Mouse (Mus musculus) gastrocnemius, postnatal 4 days (tissue): ENCODE measurements at regions not wholly inside any gene's neighbourhood (a gene's known extent, or its start where the extent isn't known, plus 50 kb on each side); places are given as distances from the start of the nearest gene placed in this dataset.

Experiments
- DNase-seq, 2 experiments: peaks; one replicate each; pipeline ENCODE4 v3.0.0; 2021 to 2022; ENCODE audit warnings: low spot score in 2 of 2, mixed read lengths in 2 of 2

- DNase-seq: no peak
These were observed 153.2 kb upstream of the Prox1 start for GRCm38 (mm10) chr1:190323671-190324070.

GRCm38 (mm10) chr1:190316175-190316574 lies 145.7 kb upstream of the Prox1 start:
- no peak for DNase-seq

- no peak for DNase-seq
These were observed 139.3 kb upstream of the Prox1 start for GRCm38 (mm10) chr1:190309831-190310230.

DNA sequence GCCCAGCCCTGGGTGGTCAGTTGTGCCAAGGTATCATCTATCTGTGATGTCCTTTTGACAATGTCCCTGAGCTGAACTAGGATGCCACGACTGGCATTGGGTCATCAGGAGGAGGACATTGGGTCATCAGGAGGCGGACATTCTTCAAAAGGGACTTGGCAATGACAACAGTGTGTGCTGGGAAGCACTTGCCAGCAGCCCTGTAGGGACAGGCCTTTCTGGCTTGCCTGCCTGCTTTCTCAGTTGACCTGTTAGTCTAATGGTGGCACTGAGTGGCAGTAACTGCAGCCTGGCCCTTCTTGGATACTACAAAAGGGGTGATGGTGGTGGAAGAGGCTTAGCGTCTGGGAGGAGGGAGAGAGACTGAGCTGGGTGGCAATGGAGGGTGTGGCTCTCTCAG lies 137.2 kb upstream of the Prox1 start:
- DNase-seq: no peak

DNA sequence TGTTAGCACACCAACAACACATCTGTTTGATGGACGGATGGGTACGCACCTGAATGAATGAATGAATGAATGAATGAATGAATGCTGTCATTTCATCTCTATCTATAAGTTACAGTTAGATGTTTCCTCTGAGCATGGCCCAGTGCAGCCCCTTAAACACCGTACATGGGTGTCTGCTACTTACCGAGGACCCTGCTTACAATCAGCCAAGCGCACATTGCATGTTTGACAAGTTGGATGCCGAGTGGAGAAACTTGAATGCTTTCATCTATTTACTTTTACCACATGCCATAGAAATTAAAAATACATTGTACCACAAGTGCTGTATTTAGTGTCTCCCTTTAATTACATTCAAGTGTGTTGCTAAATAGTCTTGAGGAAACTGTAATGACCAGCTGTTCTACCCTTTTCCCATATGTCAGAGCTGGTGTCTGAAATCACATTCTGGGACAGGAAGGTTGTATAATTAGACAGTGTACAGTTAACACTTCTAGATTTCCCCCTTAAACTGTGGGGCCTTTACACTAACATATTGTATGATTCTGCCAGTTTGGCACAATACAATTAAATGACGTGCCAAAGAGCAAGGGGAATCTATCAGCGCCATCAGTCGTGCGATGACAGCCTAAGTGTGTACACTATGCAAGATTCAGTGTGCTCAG lies 127.3 kb upstream of the Prox1 start:
- DNase-seq: no peak

- DNase-seq: no peak
These were observed 119.5 kb upstream of the Prox1 start for GRCm38 (mm10) chr1:190290061-190290460.

GRCm38 (mm10) chr1:190286481-190287145 lies 116.1 kb upstream of the Prox1 start:
- no peak for DNase-seq

- DNase-seq: no peak
These were observed 115.1 kb upstream of the Prox1 start for GRCm38 (mm10) chr1:190285636-190286035.

- no peak for DNase-seq
These were observed 114.5 kb upstream of the Prox1 start for GRCm38 (mm10) chr1:190285049-190285448.

DNA sequence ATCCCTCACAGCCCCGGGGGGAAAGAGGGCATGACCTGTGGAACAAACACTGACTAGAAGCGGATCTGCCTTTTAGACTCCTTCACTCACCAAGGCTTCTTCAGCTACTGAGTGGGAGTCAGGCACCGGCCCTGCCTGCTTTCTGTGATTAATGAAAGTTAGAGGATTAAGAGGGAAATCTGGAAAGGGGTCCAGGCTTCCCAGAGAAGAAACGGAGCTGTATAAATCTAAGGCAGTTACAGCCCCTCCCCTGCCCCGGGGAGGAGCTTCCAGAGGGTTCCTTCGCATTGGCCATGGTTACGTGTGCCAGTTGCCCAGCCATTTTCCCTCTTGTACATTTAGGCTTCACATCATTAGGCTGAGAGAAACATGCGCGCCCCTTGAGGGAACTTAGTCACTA lies 113.6 kb upstream of the Prox1 start:
- no peak for DNase-seq

DNA sequence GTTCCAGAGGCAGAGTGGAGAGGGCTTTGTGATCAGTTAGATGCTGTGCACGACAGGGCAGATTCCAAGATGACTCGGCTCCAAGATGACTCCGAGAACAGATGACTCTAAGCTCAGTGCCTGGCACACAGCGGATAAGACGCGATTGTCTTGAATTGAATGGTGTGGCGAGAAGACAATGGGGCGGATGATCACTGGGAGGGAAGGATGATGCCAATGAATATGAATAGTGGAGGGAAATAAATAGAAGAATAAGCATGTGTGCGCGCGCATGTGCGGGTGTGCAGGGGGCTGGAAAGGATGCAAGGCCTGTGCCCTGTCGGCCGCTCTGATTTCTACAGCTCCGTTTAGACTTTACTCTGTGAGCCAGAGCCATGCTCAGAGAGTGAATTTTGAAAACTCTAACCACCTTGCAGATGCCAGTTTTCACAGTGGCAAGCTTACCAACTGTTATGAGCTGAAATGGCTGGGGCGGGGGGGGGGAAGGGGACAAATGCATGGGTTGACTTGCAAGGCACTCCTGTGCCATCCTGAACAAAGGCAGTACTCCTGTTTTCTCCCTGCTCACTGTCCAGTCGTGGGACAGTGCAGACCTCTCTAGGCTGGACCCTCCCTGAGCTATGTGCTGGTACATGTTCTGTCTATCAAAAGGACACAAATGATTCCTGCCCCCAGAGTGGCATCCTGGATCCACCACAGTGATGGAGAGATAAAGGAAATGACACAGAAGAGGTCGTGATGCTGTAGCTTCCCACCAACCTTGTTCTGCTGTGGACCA lies 109.8 kb upstream of the Prox1 start:
- no peak for DNase-seq

DNA sequence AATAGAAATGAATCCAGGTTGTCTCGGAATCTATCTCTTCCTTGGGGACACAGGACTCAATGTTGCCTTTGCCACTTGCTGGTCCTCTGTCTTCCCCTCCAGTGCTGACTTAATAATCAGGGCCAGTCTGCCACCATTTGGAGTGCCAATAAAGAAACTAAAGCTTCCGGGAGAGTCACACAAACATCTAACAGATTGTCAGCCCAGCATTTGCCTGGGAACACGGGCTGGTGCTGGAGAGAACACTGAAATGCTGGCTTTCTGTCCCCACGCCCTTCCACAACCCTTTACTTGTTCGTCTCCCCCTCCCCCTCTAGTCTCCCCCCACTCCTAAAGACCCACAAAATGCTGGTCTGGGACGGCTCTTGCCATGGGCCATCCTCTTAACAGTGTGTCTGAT lies 104.4 kb upstream of the Prox1 start:
- no peak for DNase-seq

DNA sequence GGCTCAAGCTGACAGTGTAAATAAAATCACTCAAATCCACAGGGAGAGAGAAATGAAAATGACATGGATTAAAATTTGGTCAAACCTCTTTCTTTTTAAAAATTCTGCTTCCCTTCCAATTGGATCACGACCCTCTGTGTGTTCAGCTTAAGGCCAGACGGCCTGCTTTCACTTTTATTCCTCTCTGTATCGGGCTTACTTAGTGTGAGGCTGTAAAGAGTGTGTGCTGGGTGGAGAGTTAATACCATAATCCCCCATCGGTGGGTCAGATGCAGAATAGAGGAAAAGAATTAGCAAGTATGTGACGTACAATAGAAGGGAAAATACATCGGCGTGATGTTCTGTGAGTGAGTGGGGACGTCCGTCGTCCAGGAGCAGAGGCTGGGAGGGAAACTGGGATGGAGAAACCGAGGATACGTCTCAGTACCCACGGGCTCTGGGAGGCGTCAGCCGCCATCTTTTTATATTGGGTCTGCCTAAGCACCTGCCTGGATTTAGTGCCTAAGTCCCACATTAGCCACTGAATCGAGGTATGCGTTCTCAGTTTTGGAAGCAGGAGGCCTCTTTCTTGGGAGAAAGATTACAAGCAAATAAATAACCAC lies 100.4 kb upstream of the Prox1 start:
- no peak for DNase-seq

GRCm38 (mm10) chr1:190269181-190269580 lies 98.7 kb upstream of the Prox1 start:
- DNase-seq: no peak

DNA sequence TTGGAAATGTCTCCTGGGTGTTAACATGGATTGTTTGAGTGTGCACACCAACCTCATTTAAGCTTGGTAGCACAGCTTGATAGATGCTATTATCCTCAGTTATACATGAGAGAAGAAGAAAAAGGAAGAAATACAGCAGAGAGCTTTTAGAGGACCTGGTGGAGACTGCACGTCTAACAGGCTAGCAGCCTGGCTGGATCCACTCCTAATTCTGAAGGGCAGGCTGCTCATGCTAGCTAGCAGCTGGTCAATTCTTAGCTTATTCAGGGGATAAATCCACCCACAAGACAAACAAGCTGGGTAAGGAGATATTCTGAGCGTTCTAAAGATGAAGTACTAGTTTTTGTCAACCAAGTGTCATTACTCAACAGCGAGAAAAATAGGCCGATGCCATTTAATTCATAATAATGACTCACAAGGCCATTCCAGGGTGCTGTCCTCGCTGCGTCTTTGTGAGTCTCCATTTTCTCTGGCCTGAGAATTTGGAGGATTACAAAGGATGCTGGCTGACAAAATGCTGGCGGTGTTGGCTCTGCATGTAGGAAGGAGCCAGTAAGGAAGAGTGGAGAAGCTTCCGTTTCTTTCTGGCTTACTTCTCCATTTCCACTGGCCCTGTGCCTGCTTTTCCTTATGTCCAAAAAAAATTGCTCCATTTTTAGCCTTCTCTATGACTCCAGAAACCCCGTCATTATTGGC lies 94.7 kb upstream of the Prox1 start:
- DNase-seq: no peak

GRCm38 (mm10) chr1:190264501-190264900 lies 94.0 kb upstream of the Prox1 start:
- DNase-seq: no peak

- no peak for DNase-seq
These were observed 93.1 kb upstream of the Prox1 start for GRCm38 (mm10) chr1:190263620-190264019.

- DNase-seq: peak in 1 of 2 experiments; percentile 41
These were observed 89.1 kb upstream of the Prox1 start for GRCm38 (mm10) chr1:190259576-190259975.

GRCm38 (mm10) chr1:190250574-190251246 lies 80.2 kb upstream of the Prox1 start:
- peak in 1 of 2 experiments; percentile 33 for DNase-seq

DNA sequence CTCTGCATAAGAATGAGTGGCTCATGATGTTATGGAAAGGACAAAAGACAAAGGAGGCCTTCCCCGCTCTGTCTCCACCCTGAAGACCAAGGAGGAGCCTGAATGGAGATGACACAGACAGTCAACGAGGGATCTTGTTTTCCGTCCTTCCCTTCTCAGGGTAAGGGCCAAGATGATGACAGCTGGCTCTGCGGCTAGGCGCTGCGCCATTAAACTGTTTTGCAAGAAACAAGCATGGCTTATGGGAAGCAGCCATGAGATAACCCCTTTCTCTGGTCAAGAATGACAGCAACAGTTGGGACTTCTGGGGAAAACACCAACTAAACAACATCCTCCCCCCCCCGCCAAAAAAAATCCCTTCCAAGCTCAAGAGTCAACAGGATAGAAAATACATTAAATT lies 72.0 kb upstream of the Prox1 start:
- DNase-seq: peak in 1 of 2 experiments; percentile 47

DNA sequence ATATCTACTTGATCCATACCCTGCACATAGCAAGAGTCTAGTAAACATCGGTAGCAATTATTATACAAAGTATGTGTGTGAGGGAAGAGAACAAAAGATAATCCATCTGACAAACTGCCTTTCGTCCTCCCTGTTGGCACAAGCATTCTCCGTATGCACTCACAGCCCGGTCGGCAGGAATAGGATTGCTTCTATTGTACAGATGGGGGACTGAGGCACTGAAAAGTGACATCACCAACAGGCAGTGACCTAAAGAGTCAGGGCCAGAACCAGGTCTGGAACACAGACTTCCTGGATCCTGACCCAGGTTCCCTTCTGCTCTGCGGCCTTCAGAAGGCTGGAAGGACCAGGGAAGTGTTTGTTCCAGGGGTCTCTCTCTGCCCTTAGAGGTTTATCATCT lies 69.3 kb upstream of the Prox1 start:
- DNase-seq: no peak
